Mouse (Mus musculus) gonadal fat pad, adult 2 months (tissue): Measurements from ENCODE around the gene Vps37c. TPM values are rescaled to one million over a fixed set of nuclear protein-coding genes. Genes with fewer than 3 reads are reported as not detected.

Experiments used
- DNase-seq: peaks from one replicate; pipeline ENCODE4 v3.0.0-alpha.2; 2012; ENCODE audit warnings: low read depth
- polyA plus RNA-seq: library from polyadenylated mRNA; depleted of rRNA; stranded (reverse); fragments of >200 nt; gene quantifications from 2 replicates; pipeline ENCODE4 v1.2.3, GENCODE M21; 2012

Vps37c gene
- polyA plus RNA-seq, 1 experiment: 25.5 TPM

DNA sequence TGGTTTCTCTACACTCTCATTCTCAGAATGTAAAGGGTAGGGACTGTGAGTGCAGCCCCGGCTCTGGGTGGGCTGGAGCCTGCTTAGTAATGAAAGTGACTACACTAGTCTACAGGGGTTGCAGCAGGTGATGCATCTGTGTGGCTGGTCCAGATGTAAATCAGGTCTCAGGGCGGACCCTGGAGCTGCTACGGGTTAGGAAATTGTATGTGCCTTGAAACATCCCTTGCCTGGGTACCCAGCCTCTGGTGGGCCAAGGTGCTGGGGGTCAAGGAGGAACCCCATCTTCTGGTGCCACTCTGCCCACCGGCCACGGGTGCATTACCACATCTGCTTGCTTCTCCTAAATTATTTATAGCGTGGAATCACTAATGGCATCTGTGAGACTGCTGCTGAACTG is 25.6 kb downstream of the Vps37c start:
- DNase-seq: no peak

DNA sequence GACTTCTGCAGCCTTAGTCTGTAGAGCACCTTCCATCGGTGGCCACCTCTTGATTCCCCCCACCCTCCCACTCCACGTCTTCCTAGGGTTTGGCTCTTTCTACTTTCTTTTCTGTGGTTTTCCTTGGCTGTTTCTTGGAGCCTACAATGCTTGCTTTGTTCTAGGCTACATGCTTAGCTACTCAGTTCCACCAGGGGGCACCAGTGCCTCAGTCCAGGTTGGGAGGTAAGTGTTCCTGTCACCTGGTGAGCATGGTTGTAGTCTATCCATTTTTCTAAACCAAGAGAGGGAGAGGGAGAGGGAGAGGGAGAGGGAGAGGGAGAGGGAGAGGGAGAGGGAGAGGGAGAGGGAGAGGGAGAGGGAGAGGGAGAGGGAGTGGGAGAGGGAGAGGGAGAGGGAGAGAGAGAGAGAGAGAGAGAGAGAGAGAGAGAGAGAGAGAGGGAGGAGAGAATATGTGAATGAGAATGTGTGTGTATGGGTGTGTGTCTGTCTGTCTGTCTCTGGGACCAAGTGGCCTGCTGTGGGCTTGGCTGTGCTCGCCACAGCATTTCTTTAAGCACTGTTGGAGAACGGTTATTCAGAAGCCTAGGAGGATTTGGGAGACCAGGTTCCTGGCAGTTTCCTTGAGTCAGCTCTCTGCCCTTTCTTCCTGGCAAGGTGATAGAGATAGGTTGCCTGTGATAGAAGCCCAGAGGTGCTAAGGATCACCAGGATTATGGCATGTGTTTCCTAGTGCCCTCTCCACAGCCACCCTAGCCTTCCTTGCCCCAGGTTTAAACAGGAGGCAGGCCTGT is 26.3 kb downstream of the Vps37c start:
- DNase-seq: no peak

DNA sequence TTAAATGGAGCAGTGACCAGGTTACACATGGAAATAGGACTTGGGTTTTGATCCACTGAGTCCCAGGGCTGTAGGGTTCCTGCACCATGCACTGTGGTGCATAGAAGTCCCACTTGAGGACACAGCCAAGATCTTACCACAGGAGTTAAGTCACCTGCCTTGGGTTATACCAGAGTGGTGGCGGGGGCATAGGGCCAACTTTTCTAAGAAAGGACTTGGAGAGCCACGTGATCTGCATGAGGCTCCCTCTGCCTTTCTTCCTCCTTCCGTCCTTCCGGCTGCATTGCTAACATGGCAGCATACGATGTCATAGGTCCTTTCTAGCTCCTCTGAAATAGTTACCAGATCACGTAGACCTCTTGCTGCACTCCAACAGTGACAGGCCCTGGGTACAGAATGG is 26.9 kb downstream of the Vps37c start:
- no peak for DNase-seq

DNA sequence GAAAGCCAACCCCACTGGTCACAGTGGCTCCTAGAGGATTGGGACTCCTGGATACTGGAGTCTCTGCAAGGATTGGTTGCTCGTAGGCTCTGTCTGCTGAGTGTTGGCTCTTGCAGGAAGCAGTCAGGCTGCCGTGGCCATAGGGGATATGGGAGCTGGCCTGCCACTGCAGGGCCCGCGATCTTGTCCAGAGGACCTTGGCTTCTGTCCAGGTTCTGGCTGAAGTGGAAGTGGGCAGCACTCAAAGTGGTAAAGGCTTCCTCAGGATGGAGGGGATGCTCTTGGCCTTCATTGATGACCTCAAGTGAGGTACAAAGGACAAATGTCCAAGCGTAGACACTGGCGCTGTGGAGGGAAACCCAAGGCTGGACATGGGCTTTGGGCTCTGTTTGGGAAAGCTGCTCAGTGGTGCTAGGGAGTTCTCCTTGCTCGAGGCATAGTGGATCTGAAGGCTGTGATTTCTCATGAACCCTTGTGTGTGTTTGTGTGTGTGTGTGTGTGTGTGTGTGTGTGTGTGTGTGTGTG is 29.8 kb downstream of the Vps37c start:
- DNase-seq: no peak

DNA sequence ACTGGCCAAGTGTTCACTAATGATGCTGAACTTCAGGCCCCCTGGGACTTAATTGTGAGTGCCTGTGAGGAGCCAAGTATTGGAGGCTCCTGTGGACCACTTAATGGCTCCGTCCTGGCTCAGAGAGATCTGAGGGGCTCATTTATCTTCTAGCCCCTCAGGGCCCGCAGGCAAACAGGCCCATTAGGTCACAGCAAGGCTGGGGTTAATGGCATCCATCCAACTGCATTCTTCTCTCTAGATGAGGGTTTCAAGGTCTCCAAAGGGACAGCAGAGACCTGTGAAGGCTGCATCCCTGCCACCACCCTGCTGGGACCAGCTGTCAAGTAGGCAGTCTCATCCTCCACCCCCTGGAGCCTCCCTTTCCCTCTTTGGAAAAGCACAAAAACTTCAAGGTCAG is 31.2 kb downstream of the Vps37c start:
- DNase-seq: no peak

DNA sequence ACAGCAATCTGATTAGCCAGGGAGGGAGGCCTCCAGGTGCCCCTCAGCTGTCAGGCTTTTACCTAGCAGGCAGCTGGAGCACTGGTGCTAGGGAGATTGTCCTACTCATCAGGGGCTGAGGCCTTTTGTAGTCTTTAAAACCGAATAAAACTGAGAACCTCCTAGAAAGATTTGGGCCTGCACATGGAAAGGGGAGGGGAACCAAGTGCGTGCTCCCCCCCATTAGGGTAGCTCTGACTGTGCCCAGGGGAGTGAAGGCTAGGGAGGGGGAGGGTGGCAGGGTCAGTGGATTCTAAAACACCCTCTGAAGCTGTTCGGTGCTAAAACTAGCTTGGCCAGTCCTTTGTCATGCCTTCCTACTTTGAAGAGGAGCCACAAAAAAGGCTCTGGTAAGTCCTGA is 32.0 kb downstream of the Vps37c start:
- no peak for DNase-seq

DNA sequence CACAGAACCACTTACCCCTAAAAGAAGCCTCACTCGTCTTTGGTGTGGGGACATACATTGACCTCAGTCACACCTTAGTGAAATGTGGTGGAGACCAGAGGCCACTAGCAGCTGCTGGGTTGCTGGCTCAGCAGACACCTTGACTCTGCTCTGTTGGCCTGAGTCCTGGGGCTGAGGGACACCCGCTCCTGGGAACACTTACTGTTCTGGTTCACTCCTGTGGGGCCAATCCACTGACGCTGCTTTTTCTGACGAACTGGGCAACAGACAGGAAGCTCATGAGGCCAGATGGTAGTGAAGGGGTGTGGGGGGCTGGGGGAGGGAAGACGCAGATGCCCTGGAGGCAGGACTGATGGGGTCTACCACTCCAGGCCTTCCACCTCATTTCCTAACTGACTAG is 32.5 kb downstream of the Vps37c start:
- DNase-seq: no peak

DNA sequence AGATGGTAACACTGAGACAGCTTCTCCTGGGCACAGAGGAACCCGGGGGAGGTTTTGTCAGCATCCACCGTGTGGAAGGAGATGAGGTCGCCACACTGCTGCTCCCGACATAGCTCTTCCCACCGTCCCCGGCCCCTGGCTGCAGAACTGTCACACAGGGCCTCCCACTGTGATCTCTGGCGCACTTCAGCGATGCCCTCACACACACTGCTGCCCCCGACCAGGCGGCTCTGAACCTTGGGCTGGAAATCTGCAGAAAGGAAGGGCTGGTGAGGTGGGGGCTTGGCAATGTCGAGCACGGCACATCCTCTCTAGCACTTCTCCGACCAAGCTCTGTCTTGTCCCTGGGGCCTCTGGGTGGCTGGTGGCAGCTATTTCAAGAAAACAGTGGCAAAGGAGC is 34.5 kb downstream of the Vps37c start:
- no peak for DNase-seq

DNA sequence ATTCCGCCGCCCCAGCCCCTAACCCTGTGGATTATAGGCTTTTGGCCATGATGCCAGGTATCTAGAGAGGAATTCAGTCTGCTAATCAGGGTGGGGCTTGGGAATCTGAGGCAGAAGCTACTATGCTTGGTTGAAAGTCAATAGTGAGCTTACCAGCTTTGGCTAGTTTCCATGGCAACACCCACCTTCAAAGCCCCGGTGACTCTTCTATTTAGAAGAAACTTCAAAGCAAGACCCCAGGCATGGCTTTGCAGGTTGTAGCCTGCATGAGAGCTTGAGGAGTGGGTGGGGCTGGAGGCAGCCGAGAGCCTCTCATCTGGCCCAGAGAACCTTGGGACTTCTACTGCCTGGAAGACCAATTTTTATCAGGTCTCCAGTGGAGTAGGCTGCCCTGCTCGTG is 35.1 kb downstream of the Vps37c start:
- no peak for DNase-seq

DNA sequence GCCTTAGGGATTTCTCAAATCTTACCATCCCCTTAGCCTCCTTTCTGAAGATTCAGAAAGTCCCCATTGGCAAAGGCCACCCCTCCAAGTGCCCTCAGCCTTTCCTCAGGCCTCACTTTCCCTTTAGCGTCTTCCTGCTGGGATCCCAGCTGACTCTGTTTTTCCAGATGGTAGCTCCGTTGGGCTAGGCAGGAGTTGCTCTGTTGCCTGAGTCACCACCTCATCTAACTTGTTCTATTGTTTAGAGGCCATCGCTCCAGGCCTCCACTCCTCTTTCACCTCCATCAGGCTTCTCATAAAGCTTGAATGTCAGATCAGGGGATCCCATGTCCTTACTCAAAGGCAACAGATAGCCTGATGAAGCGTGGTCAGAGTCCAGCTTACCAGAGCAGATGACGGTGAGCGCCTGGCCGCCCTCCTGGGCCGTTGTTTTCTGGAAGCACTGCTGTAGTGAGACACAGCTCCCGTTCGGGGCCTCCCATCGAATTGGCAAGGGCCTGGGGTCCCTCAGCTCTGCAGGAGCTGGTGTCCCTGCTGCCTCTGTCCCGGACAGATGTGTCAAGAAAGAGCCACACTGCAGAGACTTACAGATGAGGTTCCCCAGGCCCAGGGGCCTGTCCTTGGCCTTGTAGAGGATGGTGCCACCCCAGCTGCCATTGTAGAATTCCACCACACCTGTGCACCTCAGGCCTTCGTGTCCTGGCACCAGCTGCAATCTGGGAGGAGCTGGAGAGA is 36.3 kb downstream of the Vps37c start:
- DNase-seq: no peak

DNA sequence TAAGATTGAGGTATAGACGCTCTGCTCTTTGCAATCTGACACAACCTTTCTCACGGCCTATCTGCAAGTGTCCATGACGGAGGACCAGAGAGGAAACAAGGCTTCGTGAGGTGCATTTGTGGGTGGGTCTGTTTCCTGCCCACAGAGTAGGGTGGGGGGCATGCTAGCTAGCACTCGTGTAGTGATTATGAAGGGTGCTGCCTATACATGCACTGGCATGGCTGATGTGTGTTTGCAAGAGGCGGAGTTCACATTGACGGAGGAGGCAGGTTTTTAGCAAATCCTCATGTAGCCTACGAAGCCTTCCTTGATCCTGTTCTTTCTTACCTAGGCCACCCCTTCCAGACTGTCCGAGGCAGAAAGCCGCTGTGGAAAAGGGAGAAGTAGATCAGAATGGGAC is 41.4 kb downstream of the Vps37c start:
- no peak for DNase-seq

DNA sequence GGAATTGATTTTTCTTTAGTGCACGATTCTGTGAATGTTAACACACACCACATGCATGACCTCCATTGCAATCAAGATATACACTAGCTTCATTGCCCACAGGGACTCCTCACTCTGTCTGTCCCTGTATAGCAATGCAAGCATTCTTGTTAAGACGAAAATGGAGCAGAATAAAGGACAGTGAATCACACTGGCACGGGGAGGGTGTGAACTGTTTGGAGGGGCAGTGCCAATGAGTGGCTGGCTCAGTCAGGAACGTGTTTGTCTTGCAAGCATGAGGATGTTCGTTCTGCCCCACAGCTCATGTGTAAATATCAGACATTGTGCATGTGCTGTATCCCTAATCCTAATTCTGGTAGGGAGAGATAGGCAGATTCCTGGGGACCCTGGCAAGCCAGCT is 41.9 kb downstream of the Vps37c start:
- no peak for DNase-seq

DNA sequence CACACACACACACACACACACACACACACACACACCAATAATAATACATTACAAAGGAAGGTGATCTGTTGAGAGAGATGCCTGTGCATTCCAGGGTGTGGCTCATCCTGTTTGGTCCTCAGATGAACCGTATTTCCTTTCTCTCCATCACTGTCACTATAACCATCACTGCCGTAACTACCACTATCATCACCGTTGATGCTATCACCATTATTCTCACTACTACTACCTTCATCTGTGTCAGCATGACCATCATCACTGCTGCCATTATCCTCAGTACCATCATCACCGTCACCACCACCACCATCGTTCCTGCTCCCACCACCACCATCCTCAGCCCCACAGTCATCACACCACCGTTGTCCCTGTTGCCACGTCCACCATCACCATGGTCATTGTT is 43.4 kb downstream of the Vps37c start:
- no peak for DNase-seq

DNA sequence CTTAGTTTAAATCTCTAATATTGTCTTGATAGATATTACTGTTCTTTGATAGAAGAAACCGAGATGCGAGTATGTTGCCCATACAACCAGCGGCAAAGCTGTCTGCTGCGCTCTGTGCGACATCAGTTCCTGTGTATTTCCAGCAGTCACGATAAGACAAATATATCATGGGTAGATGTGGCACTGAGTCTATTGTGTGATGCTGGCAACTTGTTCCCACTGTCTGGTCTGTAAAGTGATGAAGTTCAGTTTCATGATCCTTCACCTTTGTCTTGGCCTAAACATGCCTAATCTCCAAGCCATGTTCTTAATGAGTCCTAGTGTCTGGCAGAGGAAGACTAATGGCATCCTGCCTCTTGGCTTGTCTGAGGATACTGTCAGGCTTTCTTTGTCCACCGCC is 44.2 kb downstream of the Vps37c start:
- DNase-seq: no peak

DNA sequence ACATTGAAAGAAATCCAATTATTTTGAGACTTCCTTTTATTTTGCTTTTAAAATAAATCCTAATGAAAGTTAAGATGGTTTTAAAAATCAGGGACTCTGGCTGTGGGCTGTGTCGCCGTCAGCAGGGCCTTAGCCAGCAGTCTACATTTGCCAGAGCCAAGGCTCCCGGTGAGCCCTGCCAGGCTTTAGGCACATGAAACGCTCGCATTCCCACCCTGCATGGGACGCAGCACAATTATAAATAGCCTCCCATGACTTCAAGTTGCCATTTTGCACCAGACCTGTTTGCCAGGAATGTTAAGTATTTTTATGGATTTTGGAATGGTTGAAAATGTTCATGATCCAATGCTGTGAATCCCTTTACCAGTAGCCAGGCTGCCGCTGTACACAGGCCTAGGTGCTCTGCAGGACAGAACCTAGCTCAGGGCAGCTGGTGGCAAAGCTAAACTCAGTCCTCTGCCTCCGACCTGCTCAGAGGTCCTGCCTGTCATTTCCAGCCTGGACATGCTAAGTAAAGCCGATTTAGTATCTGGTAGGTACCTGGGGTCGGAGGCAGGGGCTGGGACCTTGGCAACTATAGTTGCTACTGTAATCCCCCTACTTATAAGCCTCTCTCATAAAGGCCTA is 45.1 kb downstream of the Vps37c start:
- no peak for DNase-seq

DNA sequence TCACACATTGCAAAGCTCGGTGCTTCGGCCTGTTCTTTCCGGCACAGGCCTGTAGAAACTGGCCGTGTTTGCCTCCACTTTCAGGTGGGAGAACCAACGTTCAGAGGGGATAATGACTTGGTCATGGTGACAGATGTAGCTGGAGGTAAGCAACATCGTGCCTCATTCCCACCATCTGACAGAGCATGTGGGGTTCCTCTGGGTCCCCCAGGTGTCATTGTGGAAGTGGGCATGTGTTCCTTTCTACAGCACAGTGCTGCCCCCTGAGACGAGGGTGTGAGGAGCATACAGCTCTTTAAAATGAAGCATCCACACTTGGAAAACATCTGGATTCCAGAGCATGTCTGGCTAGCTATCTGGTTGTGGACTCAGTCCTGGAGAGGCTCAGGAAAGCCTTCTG is 46.0 kb downstream of the Vps37c start:
- DNase-seq: no peak

DNA sequence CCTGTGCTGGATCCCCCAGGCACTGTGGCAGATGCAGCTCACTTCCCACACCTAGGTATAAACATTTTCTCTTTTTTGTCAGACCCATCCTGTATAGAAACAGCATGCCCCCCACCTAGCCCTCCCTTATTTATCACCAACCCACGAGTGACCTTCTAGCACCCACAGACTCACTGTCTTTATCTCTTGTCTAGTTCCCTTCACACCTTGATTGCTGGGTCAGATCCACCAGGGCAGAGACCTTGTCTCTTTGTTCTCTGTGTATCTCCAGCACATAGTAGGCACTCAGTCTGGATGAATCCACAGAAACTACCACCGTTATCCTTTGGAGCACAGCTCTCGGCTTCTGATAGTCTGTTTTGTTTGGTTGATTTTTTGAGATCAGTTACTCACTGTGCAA is 46.5 kb downstream of the Vps37c start:
- no peak for DNase-seq

DNA sequence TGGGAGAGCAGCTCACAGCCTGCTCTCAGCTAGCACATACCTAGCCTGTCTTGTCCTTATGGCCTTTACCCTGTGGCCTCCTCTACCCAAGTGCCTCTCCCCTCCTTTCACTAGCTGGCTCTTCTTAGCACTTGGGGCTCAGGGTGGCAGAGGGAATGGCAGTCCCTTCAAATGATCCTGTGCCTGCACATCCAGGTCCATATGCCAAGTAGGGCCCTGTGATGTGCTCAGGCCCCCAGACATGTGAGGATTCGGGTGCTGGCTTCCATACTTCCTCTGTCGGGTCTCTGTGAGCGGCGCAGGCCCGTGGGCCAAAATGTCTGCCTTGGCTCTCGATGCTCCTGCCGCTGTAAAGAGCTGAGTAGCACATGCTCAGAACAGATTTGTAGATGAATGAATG is 47.3 kb downstream of the Vps37c start:
- DNase-seq: no peak

DNA sequence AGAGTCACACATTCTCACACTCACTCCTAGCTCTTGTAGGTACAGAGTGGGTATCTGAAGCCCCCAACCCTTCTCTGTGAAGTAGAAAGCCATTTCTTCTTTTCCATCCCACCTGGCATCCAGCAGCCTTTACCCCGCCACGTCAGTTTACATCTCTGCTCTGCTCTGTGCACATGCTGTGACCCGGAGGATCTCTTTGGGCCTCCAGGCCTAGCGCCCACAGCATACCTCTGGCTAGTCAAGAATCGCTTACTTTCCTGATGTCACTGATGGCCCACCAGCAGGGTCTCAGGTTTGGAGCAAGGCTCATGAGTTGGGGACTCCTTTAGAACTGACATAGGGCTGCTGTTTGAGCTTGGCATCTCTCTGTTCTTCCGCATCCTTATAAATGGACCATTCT is 49.5 kb downstream of the Vps37c start:
- DNase-seq: no peak

DNA sequence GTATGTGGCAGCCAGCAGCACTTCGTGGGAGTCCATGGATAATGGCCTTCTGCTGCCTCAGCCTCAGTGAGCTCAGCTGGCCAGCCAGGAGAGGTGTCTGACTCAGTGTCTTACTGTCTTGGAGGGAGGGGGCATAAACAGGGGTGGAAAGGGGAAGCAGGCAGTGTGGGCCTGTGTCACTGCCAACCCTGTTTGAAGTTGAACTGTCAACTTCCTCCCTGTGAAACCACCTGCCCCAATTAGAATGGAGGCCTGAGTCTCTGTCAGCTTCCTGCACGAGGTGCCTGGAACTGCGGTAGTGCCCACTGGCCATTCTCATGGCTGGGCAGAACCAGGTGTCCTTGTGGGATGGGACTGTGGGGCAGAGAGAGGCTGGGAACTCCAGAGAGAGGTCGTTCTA is 50.3 kb downstream of the Vps37c start, which contains the start of gene Cd5:
TSS of gene Cd5 (minus strand) at position 192 of the 400 bp plus-strand sequence.
- DNase-seq: no peak

DNA sequence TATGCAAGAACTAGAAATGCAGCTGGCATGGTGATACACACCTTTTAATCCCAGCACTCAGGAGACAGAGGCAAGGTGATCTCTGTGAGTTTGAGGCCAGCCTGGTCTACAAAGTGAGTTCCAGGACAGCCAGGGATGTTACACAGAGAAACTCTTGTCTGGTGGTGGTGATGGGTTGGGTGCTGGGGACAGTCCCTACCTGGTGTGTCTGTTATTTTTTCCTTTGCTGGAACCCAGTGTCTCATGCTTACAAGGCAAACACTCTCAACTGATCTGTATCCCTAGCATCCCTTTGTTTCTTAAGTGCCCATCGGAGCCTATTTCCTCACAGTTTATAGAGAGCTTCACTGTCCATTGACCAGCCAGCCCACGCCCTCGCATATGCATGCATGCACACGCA is 51.4 kb downstream of the Vps37c start:
- no peak for DNase-seq

DNA sequence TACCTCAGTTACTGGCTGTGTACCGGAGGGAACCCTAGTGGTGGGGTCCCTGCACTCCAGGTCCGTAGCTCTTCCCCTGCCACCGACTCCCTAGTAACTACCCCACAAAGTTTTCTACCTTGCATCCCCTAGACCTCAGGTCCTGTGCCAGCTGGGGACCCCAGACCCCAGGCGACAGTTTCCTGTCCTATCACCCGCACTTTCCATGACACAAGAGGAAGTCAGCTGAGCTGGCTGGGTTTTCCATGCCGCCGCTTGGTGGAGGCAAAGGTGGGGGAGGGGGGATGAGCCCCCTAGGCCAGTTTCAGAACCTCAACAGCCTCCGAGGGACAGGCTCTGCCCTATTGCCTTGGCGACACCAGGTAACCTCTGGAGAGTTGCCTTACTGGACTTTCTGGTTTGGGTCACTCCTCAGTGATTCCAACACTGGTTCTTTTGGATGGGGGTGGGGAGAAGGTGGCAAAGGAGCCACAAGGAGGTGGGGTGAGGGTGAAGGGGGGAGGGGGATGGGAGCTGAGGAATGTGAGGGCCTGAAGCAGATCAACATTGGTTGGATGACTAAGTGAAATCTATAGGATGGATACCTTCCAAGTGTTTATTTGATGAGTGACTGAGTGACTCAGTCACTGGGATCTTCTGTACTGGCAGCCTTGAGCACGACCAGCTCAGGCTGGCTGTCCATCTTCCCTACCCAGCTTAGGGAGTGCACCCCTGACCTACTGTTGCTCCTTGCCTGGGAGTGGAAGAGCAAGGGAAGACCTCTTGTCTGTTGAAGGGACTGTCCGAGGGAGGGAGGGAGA is 52.3 kb downstream of the Vps37c start:
- peak; percentile 36 for DNase-seq
